Mouse (Mus musculus) CH12.LX (cell line): ENCODE measurements around the gene Zc3h12c.

ENCODE experiments used
- CTCF ChIP-seq, 2 experiments: IDR thresholded peaks in 1 of 2; conservative IDR thresholded peaks in 1 of 2; 2 replicates each; pipeline ENCODE4 v1.5.1; 2011 to 2012; ENCODE audit warnings: low read depth in 2 of 2, low read length in 2 of 2, improper control_type of control experiment in 1 of 2, inconsistent platforms in 1 of 2, mild to moderate bottlenecking in 1 of 2, moderate library complexity in 1 of 2
- E2F4 ChIP-seq: IDR thresholded peaks from 2 replicates; pipeline ENCODE4 v1.6.1; 2011; ENCODE audit warnings: low read depth, low read length, improper control_type of control experiment; ENCODE audit not compliant: insufficient replicate concordance
- EP300 ChIP-seq: IDR thresholded peaks from 2 replicates; pipeline ENCODE4 v1.6.1; 2011; ENCODE audit warnings: low read length, improper control_type of control experiment
- ETS1 ChIP-seq: conservative IDR thresholded peaks from 2 replicates; pipeline ENCODE4 v1.6.1; 2012; ENCODE audit warnings: low read depth, mild to moderate bottlenecking, inconsistent platforms, low read length, improper control_type of control experiment, moderate library complexity
- JUN ChIP-seq: IDR thresholded peaks from 2 replicates; pipeline ENCODE4 v1.6.1; 2011; ENCODE audit warnings: low read depth, mild to moderate bottlenecking, low read length, improper control_type of control experiment, moderate library complexity; ENCODE audit not compliant: insufficient read depth
- MXI1 ChIP-seq: IDR thresholded peaks from 2 replicates; pipeline ENCODE4 v1.6.1; 2011; ENCODE audit warnings: mild to moderate bottlenecking, low read depth, low read length, improper control_type of control experiment
- MYC ChIP-seq: IDR thresholded peaks from 2 replicates; pipeline ENCODE4 v1.6.1; 2011; ENCODE audit warnings: low read depth, mild to moderate bottlenecking, improper control_type of control experiment, low read length
- POLR2A ChIP-seq: IDR thresholded peaks from 2 replicates; pipeline ENCODE4 v1.6.1; 2011; ENCODE audit warnings: low read depth, mild to moderate bottlenecking, improper control_type of control experiment, low read length
- POLR2AphosphoS2 ChIP-seq: IDR thresholded peaks from 2 replicates; pipeline ENCODE4 v1.6.1; 2011; ENCODE audit warnings: low read depth, low read length, improper control_type of control experiment
- RCOR1 ChIP-seq: conservative IDR thresholded peaks from 2 replicates; pipeline ENCODE4 v1.6.1; 2012; ENCODE audit warnings: low read depth, mild to moderate bottlenecking, inconsistent platforms, low read length, improper control_type of control experiment
- UBTF ChIP-seq: IDR thresholded peaks from 2 replicates; pipeline ENCODE4 v1.6.1; 2012; ENCODE audit warnings: low read depth, mild to moderate bottlenecking, inconsistent platforms, low read length, improper control_type of control experiment, moderate library complexity
- USF1 ChIP-seq: IDR thresholded peaks from 2 replicates; pipeline ENCODE4 v1.6.1; 2014; ENCODE audit warnings: low read depth, mild to moderate bottlenecking, inconsistent platforms, low read length, improper control_type of control experiment
- ZC3H11A ChIP-seq: IDR thresholded peaks from 2 replicates; pipeline ENCODE4 v1.6.1; 2012; ENCODE audit warnings: low read depth, mild to moderate bottlenecking, inconsistent platforms, low read length, improper control_type of control experiment
- ZMIZ1 ChIP-seq: IDR thresholded peaks from 2 replicates; pipeline ENCODE4 v1.6.1; 2012; ENCODE audit warnings: low read depth, mild to moderate bottlenecking, inconsistent platforms, low read length, improper control_type of control experiment

GRCm38 (mm10) chr9:52195853-52196252, 27.5 kb upstream of the Zc3h12c start:
- TF ChIP-seq ZMIZ1, result no peak
- no peak for TF ChIP-seq ETS1
- no peak for TF ChIP-seq RCOR1
- no peak for TF ChIP-seq CTCF (conservative IDR thresholded peaks at IDR 0.05 in 1 of 2, IDR thresholded peaks at IDR 0.05 in 1 of 2; ENCODE audit: low read depth in 2 of 2, low read length in 2 of 2)
- TF ChIP-seq JUN, result no peak
- no peak for TF ChIP-seq E2F4
- TF ChIP-seq POLR2A, result no peak
- TF ChIP-seq ZC3H11A, result no peak
- TF ChIP-seq MXI1, result no peak
- no peak for TF ChIP-seq EP300
- no peak for TF ChIP-seq USF1
- TF ChIP-seq MYC, result no peak
- no peak for TF ChIP-seq POLR2AphosphoS2
- TF ChIP-seq UBTF, result no peak
